Mouse (Mus musculus): ENCODE measurements around the gene Hmces.

Gene Hmces

GRCm38 (mm10) chr6:87913661-87914325 lies at the start of gene Hmces:
Gene Hmces, plus strand, starts transcription at chr6:87913935.
- DNase-seq (ENCODE audit: low read depth in 2 of 2, low spot score in 2 of 2), result peak; percentile 65 to 75

GRCm38 (mm10) chr6:87866211-87866610 lies 47.5 kb upstream of the Hmces start:
- DNase-seq (ENCODE audit: low read depth in 2 of 2, low spot score in 2 of 2), result no peak

- no peak for DNase-seq (ENCODE audit: low read depth in 2 of 2, low spot score in 2 of 2)
These were observed 46.5 kb upstream of the Hmces start for GRCm38 (mm10) chr6:87867256-87867655.

- DNase-seq (ENCODE audit: low read depth in 2 of 2, low spot score in 2 of 2), result no peak
These were observed 44.7 kb upstream of the Hmces start for GRCm38 (mm10) chr6:87868871-87869506.

GRCm38 (mm10) chr6:87870440-87870839 lies 43.3 kb upstream of the Hmces start:
- DNase-seq (ENCODE audit: low read depth in 2 of 2, low spot score in 2 of 2), result no peak

- no peak for DNase-seq (ENCODE audit: low read depth in 2 of 2, low spot score in 2 of 2)
These were observed 42.5 kb upstream of the Hmces start for GRCm38 (mm10) chr6:87871240-87871639.

- DNase-seq (ENCODE audit: low read depth in 2 of 2, low spot score in 2 of 2), result no peak
These were observed 40.6 kb upstream of the Hmces start for GRCm38 (mm10) chr6:87873104-87873503.

- DNase-seq (ENCODE audit: low read depth in 2 of 2, low spot score in 2 of 2), result no peak
These were observed 39.8 kb upstream of the Hmces start for GRCm38 (mm10) chr6:87873963-87874362.

- no peak for DNase-seq (ENCODE audit: low read depth in 2 of 2, low spot score in 2 of 2)
These were observed 38.7 kb upstream of the Hmces start for GRCm38 (mm10) chr6:87875083-87875482.

- DNase-seq (ENCODE audit: low read depth in 2 of 2, low spot score in 2 of 2), result no peak
These were observed 38.2 kb upstream of the Hmces start for GRCm38 (mm10) chr6:87875562-87875961.

GRCm38 (mm10) chr6:87876068-87876643 lies 37.6 kb upstream of the Hmces start:
- no peak for DNase-seq (ENCODE audit: low read depth in 2 of 2, low spot score in 2 of 2)

- no peak for DNase-seq (ENCODE audit: low read depth in 2 of 2, low spot score in 2 of 2)
These were observed 34.7 kb upstream of the Hmces start for GRCm38 (mm10) chr6:87879010-87879409.

- DNase-seq (ENCODE audit: low read depth in 2 of 2, low spot score in 2 of 2), result no peak
These were observed 34.1 kb upstream of the Hmces start for GRCm38 (mm10) chr6:87879628-87880027.

GRCm38 (mm10) chr6:87882221-87882620 lies 31.5 kb upstream of the Hmces start:
- DNase-seq (ENCODE audit: low read depth in 2 of 2, low spot score in 2 of 2), result no peak

- DNase-seq (ENCODE audit: low read depth in 2 of 2, low spot score in 2 of 2), result no peak
These were observed 30.9 kb upstream of the Hmces start for GRCm38 (mm10) chr6:87882816-87883215.

- no peak for DNase-seq (ENCODE audit: low read depth in 2 of 2, low spot score in 2 of 2)
These were observed 27.0 kb upstream of the Hmces start for GRCm38 (mm10) chr6:87886721-87887120.

GRCm38 (mm10) chr6:87887594-87888233 lies 26.0 kb upstream of the Hmces start, which contains the start of gene Copg1:
Gene Copg1, plus strand, starts transcription at chr6:87887814.
- DNase-seq (ENCODE audit: low read depth in 2 of 2, low spot score in 2 of 2), result peak; percentile 100

GRCm38 (mm10) chr6:87893931-87894330 lies 19.8 kb upstream of the Hmces start:
- DNase-seq (ENCODE audit: low read depth in 2 of 2, low spot score in 2 of 2), result no peak

- DNase-seq (ENCODE audit: low read depth in 2 of 2, low spot score in 2 of 2), result no peak
These were observed 15.7 kb upstream of the Hmces start for GRCm38 (mm10) chr6:87898028-87898427.

GRCm38 (mm10) chr6:87906632-87907031 lies 7.1 kb upstream of the Hmces start:
- DNase-seq (ENCODE audit: low read depth in 2 of 2, low spot score in 2 of 2), result no peak

- DNase-seq (ENCODE audit: low read depth in 2 of 2, low spot score in 2 of 2), result no peak
These were observed 4.6 kb upstream of the Hmces start for GRCm38 (mm10) chr6:87909181-87909580.

GRCm38 (mm10) chr6:87911559-87911958 lies 2.2 kb upstream of the Hmces start:
- no peak for DNase-seq (ENCODE audit: low read depth in 2 of 2, low spot score in 2 of 2)

All from CD8-positive naive resting alpha-beta T cell, adult 2 months (primary cell).